Mouse (Mus musculus) embryonic facial prominence, embryonic 14.5 days (tissue): ENCODE data around the gene Clk3. TPM values are rescaled to one million over a fixed set of nuclear protein-coding genes. Genes with fewer than 3 reads are reported as not detected.

Experiments
- ATAC-seq: fragments of 200-750 bp; cut with Nextera tagmentation; 2 replicates; pipeline ENCODE4 v1.8.0; 2017; ENCODE audit warnings: low read depth, moderate number of reproducible peaks, moderate TSS enrichment
- DNase-seq: peaks from one replicate; pipeline ENCODE4 v3.0.0-alpha.2; 2015; ENCODE audit warnings: low spot score
- H3K27ac ChIP-seq: fragments of 300-500 bp; sonication (generic); replicated peaks from 2 replicates; pipeline ENCODE4 v1.5.1; 2014; ENCODE audit warnings: low read depth, mild to moderate bottlenecking, low read length, moderate library complexity
- H3K27me3 ChIP-seq: fragments of 300-500 bp; sonication (generic); replicated peaks from 2 replicates; pipeline ENCODE4 v1.6.1; 2014; ENCODE audit warnings: low read length; ENCODE audit not compliant: control insufficient read depth, insufficient read depth
- H3K36me3 ChIP-seq: fragments of 300-500 bp; sonication (generic); 2 replicates; pipeline ENCODE4 v1.6.1; 2014; ENCODE audit warnings: low read length, mixed read lengths; ENCODE audit not compliant: control insufficient read depth, insufficient read depth
- H3K4me1 ChIP-seq: fragments of 300-500 bp; sonication (generic); 2 replicates; pipeline ENCODE4 v1.6.1; 2014; ENCODE audit warnings: antibody characterized with exemption, low read length; ENCODE audit not compliant: control insufficient read depth, insufficient read depth
- H3K4me2 ChIP-seq: fragments of 300-500 bp; sonication (generic); 2 replicates; pipeline ENCODE4 v1.6.1; 2014; ENCODE audit warnings: low read depth, mild to moderate bottlenecking, low read length, moderate library complexity, mixed read lengths
- H3K4me3 ChIP-seq: fragments of 300-500 bp; sonication (generic); 2 replicates; pipeline ENCODE4 v1.5.1; 2014; ENCODE audit warnings: low read depth, mild to moderate bottlenecking, low read length
- H3K9ac ChIP-seq: fragments of 300-500 bp; sonication (generic); 2 replicates; pipeline ENCODE4 v1.6.1; 2014; ENCODE audit warnings: low read depth, mild to moderate bottlenecking, low read length, moderate library complexity, mixed read lengths
- H3K9me3 ChIP-seq: fragments of 300-500 bp; sonication (generic); 2 replicates; pipeline ENCODE4 v1.6.1; 2016; ENCODE audit warnings: low read length; ENCODE audit not compliant: control insufficient read depth
- WGBS: fragments of 180-500 bp; shearing (Covaris S2); extraction: QIAGEN DNeasy Blood & Tissue Kit; methylation state at CpG from one replicate; pipeline ENCODE4 v1.1.7; 2014; 5-methylcytosine and 5-hydroxymethylcytosine counted together
- polyA plus RNA-seq: library from polyadenylated mRNA; unstranded; fragments of >200 nt; fragmentation: Nextera tagmentation; extraction: Ambion mirVana; gene quantifications from 2 replicates; pipeline ENCODE4 v1.2.1, GENCODE M21; 2014

Gene Clk3
- polyA plus RNA-seq, 1 experiment from 2014 or later = 54.7 TPM

DNA sequence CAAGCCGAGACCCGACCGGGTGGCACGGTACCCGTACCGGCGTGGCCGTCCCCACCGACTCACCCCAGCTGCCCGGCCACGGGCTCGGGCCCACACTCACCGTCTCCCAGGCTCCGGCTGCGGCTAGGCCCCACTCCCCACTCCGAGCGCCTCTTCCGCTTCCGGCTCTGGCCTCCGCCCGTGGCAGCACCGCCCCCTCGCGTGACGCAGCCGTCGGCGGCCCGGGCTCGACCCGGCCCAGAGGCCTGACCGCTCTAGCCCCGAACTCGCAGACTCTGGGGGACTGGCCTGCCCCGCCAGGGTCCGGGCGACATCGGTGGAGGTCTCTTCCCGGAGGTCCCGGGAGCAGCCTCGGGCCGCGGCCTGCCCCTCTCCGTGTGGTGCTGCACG, 691 bp downstream of the Clk3 start:
- H3K4me1 ChIP-seq = peaks cover 24% of the 10 kb centered on the region
- peak; percentile 95 for ATAC-seq
- H3K27me3 ChIP-seq = no peaks in the 10 kb centered on the region
- H3K9me3 ChIP-seq = no peaks in the 10 kb centered on the region
- peak overlapping the region; percentile 99 for H3K9ac ChIP-seq
- peak overlapping the region; percentile 93 for H3K4me2 ChIP-seq
- H3K4me3 ChIP-seq = peak overlapping the region; percentile 97
- H3K27ac ChIP-seq = peak overlapping the region; percentile 98
- peak; percentile 96 for DNase-seq
- 0% methylated on average over 17 of the region's 45 CpGs for WGBS
- peaks cover 16% of the 10 kb centered on the region for H3K36me3 ChIP-seq

- Histone ChIP-seq H3K27me3 (no peaks in the 10 kb centered on the region), H3K27ac (peak overlapping the region; percentile 98), H3K4me2 (peak overlapping the region; percentile 93), H3K9me3 (no peaks in the 10 kb centered on the region), H3K36me3 (peaks cover 22% of the 10 kb centered on the region), H3K4me3 (peak overlapping the region; percentile 97), H3K4me1 (peaks cover 24% of the 10 kb centered on the region), H3K9ac (peak overlapping the region; percentile 99)
- peak; percentile 81 for DNase-seq
- under 1% methylated on average over 31 of the region's 57 CpGs for WGBS
- peak; percentile 71 for ATAC-seq
Observed at GRCm38 (mm10) chr9:57764147-57764973, 1.3 kb downstream of the Clk3 start.

- Histone ChIP-seq H3K4me1 (peaks cover 24% of the 10 kb centered on the region), H3K9ac (0 out of 2 replicates have a peak overlapping the region, but pooled peaks have one; percentile 11), H3K4me3 (0 out of 2 replicates have a peak overlapping the region, but pooled peaks have one; percentile 97), H3K9me3 (no peaks in the 10 kb centered on the region), H3K27me3 (no peaks in the 10 kb centered on the region), H3K36me3 (peaks cover 40% of the 10 kb centered on the region), H3K4me2 (peak overlapping the region; percentile 93), H3K27ac (no peak overlapping the region)
- no peak for ATAC-seq
- WGBS = 62% methylated on average over 6 of the region's 6 CpGs
- DNase-seq = peak; percentile 46
Observed at GRCm38 (mm10) chr9:57762563-57762991, 3.1 kb downstream of the Clk3 start.

DNA sequence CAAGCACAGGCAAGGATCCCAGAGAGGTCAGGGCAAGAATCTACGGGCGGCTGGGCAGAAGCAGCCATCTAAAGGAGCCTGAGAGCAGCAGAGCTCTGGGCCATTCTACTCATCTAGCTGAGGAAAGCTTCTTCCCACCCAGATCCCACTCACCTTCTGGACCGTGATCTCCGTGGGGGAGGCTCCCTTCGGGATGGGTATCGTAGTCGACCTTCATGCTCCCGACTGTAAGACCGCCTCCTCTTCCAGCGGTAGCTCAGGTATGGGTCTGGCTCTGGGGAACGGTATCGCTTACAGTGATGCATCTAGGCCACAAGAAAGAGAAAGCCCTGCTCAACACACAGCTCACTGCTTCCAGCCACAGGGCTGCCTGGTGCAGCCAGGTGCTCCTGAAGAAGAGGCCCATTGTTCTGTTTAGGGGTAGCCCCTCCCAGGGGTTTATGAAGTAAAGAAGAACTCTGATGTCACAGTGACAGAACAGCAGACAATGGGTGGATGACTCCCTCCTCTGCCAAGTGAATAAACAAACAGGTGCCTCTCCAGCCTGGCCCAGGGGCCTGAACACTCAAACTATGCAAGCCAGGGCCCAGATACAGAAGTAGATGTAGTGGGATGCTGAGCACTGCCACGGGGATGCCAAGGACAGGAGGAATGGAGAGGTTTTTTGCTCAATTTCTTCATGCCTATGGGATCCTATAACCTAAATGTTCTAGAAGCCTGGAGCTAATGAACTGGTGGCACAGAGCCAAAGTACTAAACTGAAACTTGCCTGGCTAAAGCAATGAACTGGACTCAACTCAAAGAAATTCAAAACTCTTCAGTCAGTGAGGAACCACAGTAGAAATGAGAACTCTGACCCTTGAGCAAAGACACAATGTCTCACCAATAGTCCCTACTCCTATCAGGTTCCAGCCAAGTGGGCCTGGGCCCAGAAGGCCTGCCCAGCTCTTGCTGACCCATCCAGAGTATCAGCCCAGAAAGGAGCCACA, 3.8 kb downstream of the Clk3 start:
- Histone ChIP-seq H3K4me3 (no peak overlapping the region), H3K9ac (0 out of 2 replicates have a peak overlapping the region, but pooled peaks have one; percentile 20), H3K27me3 (no peaks in the 10 kb centered on the region), H3K9me3 (no peaks in the 10 kb centered on the region), H3K27ac (no peak overlapping the region), H3K4me2 (peak overlapping the region; percentile 93; the same call in 1 of the 2 replicates), H3K4me1 (peaks cover 24% of the 10 kb centered on the region), H3K36me3 (peaks cover 47% of the 10 kb centered on the region)
- WGBS = 91% methylated on average over 13 of the region's 13 CpGs
- DNase-seq (peak; percentile 43), ATAC-seq (no peak)

DNA sequence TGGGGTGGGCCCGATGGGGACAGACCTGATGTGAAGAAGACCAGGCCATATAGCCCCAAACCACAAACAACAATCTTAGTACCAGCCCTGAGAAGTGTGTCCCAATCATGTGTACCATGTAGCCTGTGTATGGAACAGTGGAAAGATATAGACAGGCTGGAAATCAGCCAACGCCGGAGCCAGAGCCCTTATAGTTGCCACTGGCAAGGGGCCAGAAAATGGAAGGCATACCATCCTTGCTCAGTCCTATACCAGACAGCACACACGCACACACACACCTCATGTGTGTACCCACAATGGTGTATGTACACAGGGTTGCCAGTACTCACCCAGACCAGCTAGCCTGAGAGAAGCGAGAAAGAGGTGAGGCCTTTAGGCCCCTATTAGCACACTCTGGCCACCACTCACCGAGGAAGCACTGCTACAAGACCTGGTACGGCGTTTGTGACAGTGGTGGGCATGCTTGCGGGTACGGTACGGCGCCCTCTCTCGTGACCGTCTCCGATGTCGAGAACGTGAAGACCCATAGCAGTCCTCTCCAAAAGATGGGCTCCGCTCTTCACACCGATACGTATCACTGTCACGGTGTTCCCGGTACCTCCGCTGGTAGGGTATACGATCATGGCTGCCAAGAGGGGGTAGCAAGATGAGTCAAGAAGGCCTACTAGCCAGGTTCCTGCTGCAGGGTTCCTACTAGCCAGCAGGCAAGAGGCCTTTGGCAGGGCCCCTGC, 5.1 kb downstream of the Clk3 start:
- no peak overlapping the region for H3K9ac ChIP-seq
- ATAC-seq (no peak), DNase-seq (no peak)
- H3K27ac ChIP-seq = no peak overlapping the region
- 96% methylated on average over 24 of the region's 24 CpGs for WGBS
- H3K36me3 ChIP-seq = peaks cover 57% of the 10 kb centered on the region
- H3K4me1 ChIP-seq = peaks cover 18% of the 10 kb centered on the region
- H3K27me3 ChIP-seq = no peaks in the 10 kb centered on the region
- H3K4me2 ChIP-seq = no peak overlapping the region
- H3K9me3 ChIP-seq = no peaks in the 10 kb centered on the region
- H3K4me3 ChIP-seq = no peak overlapping the region

DNA sequence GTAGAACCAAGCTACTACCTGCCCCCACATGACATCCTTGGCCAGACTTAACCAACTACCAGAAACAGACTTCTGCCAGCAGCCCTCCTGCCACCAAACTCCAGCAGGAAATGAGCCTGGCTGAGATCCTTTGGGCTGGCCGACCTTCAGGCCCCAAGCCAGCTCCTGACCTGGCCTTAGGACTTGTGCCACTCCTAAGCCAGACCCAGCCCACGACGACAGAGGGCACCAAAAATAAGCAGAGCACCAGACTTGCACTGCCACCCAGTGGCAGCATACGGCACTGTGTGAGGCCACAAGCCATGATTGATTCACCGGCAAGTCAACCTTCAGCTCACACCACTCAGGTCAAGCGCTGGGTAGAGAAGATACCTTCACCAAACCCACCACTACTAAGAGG, 6.4 kb downstream of the Clk3 start:
- DNase-seq (peak; percentile 47), ATAC-seq (no peak)
- Histone ChIP-seq H3K9ac (no peak overlapping the region), H3K36me3 (peaks cover 70% of the 10 kb centered on the region), H3K4me1 (peaks cover 18% of the 10 kb centered on the region), H3K27me3 (no peaks in the 10 kb centered on the region), H3K9me3 (no peaks in the 10 kb centered on the region), H3K4me2 (no peak overlapping the region), H3K27ac (no peak overlapping the region), H3K4me3 (no peak overlapping the region)
- 28% methylated on average over 6 of the region's 6 CpGs for WGBS

- no peaks in the 10 kb centered on the region for H3K27me3 ChIP-seq
- ATAC-seq (no peak), DNase-seq (no peak)
- no peak overlapping the region for H3K9ac ChIP-seq
- no peaks in the 10 kb centered on the region for H3K9me3 ChIP-seq
- H3K4me2 ChIP-seq = no peak overlapping the region
- H3K27ac ChIP-seq = no peak overlapping the region
- H3K36me3 ChIP-seq = peaks cover 78% of the 10 kb centered on the region
- H3K4me3 ChIP-seq = no peak overlapping the region
- H3K4me1 ChIP-seq = peaks cover 13% of the 10 kb centered on the region
- 93% methylated on average over 22 of the region's 22 CpGs for WGBS
Observed at GRCm38 (mm10) chr9:57758528-57758927, 7.1 kb downstream of the Clk3 start.

DNA sequence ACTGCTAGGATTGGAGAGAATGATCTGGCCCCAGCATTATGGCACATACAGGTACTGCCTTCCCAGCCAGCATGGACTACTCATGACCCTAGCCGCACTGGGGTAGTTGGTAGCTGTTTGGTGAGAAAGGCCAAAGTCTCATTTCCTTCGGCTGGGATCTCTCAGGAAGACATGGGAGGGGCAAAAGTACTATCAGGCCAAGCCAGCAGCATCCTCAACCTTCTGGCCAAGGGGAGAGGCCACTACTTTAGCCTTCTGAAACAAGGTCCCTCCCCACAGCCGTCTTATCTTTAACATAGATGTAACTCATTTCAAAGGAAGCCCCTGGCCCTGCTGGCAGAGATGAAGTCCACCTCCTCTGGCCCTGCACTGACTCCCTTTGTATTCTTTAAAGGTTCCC, 8.1 kb downstream of the Clk3 start:
- no peaks in the 10 kb centered on the region for H3K27me3 ChIP-seq
- no peak overlapping the region for H3K4me3 ChIP-seq
- H3K9me3 ChIP-seq = no peaks in the 10 kb centered on the region
- DNase-seq (no peak), ATAC-seq (no peak)
- peaks cover 4% of the 10 kb centered on the region for H3K4me1 ChIP-seq
- WGBS = 89% methylated on average over 3 of the region's 3 CpGs
- no peak overlapping the region for H3K9ac ChIP-seq
- no peak overlapping the region for H3K27ac ChIP-seq
- H3K4me2 ChIP-seq = no peak overlapping the region
- H3K36me3 ChIP-seq = peaks cover 87% of the 10 kb centered on the region
